Mouse (Mus musculus) heart, embryonic 10.5 days (tissue): ENCODE results near the gene Gm7682. TPM values are rescaled to one million over a fixed set of nuclear protein-coding genes. Genes with fewer than 3 reads are reported as not detected.
"Not testable (repeated sequence)": the region's sequence is repeated elsewhere in the genome, so short reads cannot be mapped to it uniquely, and the experiment has no call there.

ENCODE experiments used
- DNase-seq: peaks from one replicate; pipeline ENCODE4 v3.0.0-alpha.2; 2017; ENCODE audit warnings: low spot score
- H3K27ac ChIP-seq: fragments of 300-500 bp; sonication (generic); 2 replicates; pipeline ENCODE4 v1.5.1; 2016; ENCODE audit warnings: mild to moderate bottlenecking
- H3K27me3 ChIP-seq: fragments of 300-500 bp; sonication (generic); 2 replicates; pipeline ENCODE4 v1.6.1; 2016; ENCODE audit warnings: mild to moderate bottlenecking; ENCODE audit not compliant: poor library complexity, insufficient read depth, severe bottlenecking
- H3K36me3 ChIP-seq: fragments of 300-500 bp; sonication (generic); 2 replicates; pipeline ENCODE4 v1.6.1; 2016; ENCODE audit warnings: mild to moderate bottlenecking, moderate library complexity
- H3K4me1 ChIP-seq: fragments of 300-500 bp; sonication (generic); 2 replicates; pipeline ENCODE4 v1.6.1; 2016; ENCODE audit warnings: mild to moderate bottlenecking
- H3K4me3 ChIP-seq: fragments of 300-500 bp; sonication (generic); 2 replicates; pipeline ENCODE4 v1.5.1; 2016; ENCODE audit warnings: mild to moderate bottlenecking, moderate library complexity
- H3K9me3 ChIP-seq: fragments of 300-500 bp; sonication (generic); 2 replicates; pipeline ENCODE4 v1.6.1; 2016; ENCODE audit warnings: mild to moderate bottlenecking, moderate library complexity
- whole genome bisulfite sequencing: fragments of 180-500 bp; shearing (Covaris S2); methylation state at CpG from one replicate; pipeline ENCODE4 v1.1.7; 2016; 5-methylcytosine and 5-hydroxymethylcytosine counted together
- polyA plus RNA-seq: library from polyadenylated mRNA; unstranded; fragments of >200 nt; fragmentation: Nextera tagmentation; extraction: Ambion mirVana; gene quantifications from 2 replicates; pipeline ENCODE4 v1.2.1, GENCODE M21; 2016

The Gm7682 gene
- not detected in 2 replicates for polyA plus RNA-seq

DNA sequence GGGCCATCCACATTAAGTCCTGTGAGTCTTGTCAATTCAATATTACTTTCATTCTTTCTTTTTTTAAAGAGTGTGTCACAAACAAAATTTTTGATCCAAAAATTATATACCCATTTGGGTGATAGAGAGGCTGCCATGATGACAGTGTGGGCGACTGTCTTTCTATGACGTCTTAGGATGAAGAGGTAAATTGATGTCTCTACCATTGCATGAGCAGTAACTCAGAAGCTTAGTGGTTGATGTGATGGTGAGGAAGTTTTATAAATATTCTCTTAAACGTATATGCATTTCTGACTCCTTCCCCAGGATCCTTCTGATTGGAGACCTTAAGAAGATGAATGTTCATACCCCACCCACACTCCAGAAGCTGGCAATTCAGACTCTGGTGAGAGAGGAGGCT, at the start of gene Gm7682:
Gm7682 (plus strand) TSS at position 301 of the 400 bp plus-strand sequence.
- not testable (repeated sequence) for H3K9me3 ChIP-seq, H3K36me3 ChIP-seq, H3K4me1 ChIP-seq, DNase-seq, H3K4me3 ChIP-seq, H3K27ac ChIP-seq, H3K27me3 ChIP-seq
- no CpG with 5 or more reads among the region's 3 CpGs for WGBS

Other genes with a start within 250 kb of the Gm7682 start
- gene Gm3106, start 227.8 kb upstream of the Gm7682 start, polyA plus RNA-seq = not detected in 2 replicates
- gene A430089I19Rik, start 139.0 kb upstream of the Gm7682 start, polyA plus RNA-seq = 0.11 and 0.14 TPM in 2 replicates
- gene Gm6502, start 131.3 kb upstream of the Gm7682 start, polyA plus RNA-seq = not detected in 2 replicates
- gene AA792892, start 106.0 kb upstream of the Gm7682 start, polyA plus RNA-seq = not detected in 2 replicates
- gene Gm3139, start 80.5 kb downstream of the Gm7682 start, polyA plus RNA-seq = not detected in 2 replicates
- not detected in 2 replicates for gene Gm3147, start 170.6 kb downstream of the Gm7682 start, polyA plus RNA-seq
- gene Gm6509, start 178.2 kb downstream of the Gm7682 start, polyA plus RNA-seq = not detected in 2 replicates
- not detected in 2 replicates for gene Gm6205, start 202.6 kb downstream of the Gm7682 start, polyA plus RNA-seq